Mouse (Mus musculus) MEL (cell line): ENCODE results near the gene Nelfcd. TPM values are rescaled to one million over a fixed set of nuclear protein-coding genes. Genes with fewer than 3 reads are reported as not detected.

Experiments used
- DNase-seq: peaks from one replicate; pipeline ENCODE4 v3.0.0; 2011; ENCODE audit warnings: low read depth, low spot score
- H3K27ac ChIP-seq: 2 replicates; pipeline ENCODE4 v1.5.1; 2012; ENCODE audit warnings: low read depth, mild to moderate bottlenecking, control low read depth, low read length, moderate library complexity; ENCODE audit not compliant: control insufficient read depth
- H3K27me3 ChIP-seq, 2 experiments: fragments of 150-350 bp in 1 of 2; sonication (generic) in 1 of 2; 2 replicates each; pipeline ENCODE4 v1.6.1; 2012; ENCODE audit warnings: low read length in 2 of 2, mild to moderate bottlenecking in 2 of 2, improper control_type of control experiment in 1 of 2, moderate library complexity in 1 of 2; ENCODE audit not compliant: insufficient read depth in 2 of 2, control insufficient read depth in 1 of 2
- H3K36me3 ChIP-seq, 2 experiments: 2 replicates each; pipeline ENCODE4 v1.6.1; 2012 to 2014; ENCODE audit warnings: low read length in 2 of 2, improper control_type of control experiment in 1 of 2, inconsistent platforms in 1 of 2, mild to moderate bottlenecking in 1 of 2; ENCODE audit not compliant: insufficient read depth in 2 of 2, control insufficient read depth in 1 of 2
- H3K4me1 ChIP-seq, 2 experiments: fragments of 150-350 bp in 1 of 2; sonication (generic) in 1 of 2; 2 replicates each; pipeline ENCODE4 v1.6.1; 2012; ENCODE audit warnings: low read length in 2 of 2, improper control_type of control experiment in 1 of 2, mild to moderate bottlenecking in 1 of 2; ENCODE audit not compliant: insufficient read depth in 2 of 2, control insufficient read depth in 1 of 2
- H3K4me3 ChIP-seq, 2 experiments: fragments of 150-350 bp in 1 of 2; sonication (generic) in 1 of 2; 2 replicates each; pipeline ENCODE4 v1.5.1; 2012; ENCODE audit warnings: low read depth in 2 of 2, low read length in 2 of 2, mild to moderate bottlenecking in 2 of 2, moderate library complexity in 2 of 2, control low read depth in 1 of 2, improper control_type of control experiment in 1 of 2; ENCODE audit not compliant: control insufficient read depth in 1 of 2, insufficient read depth in 1 of 2
- H3K79me2 ChIP-seq: 2 replicates; pipeline ENCODE4 v1.6.1; 2012; ENCODE audit warnings: mild to moderate bottlenecking, low read length, moderate library complexity; ENCODE audit not compliant: control insufficient read depth, poor library complexity, insufficient read depth
- H3K9ac ChIP-seq: 2 replicates; pipeline ENCODE4 v1.6.1; 2012; ENCODE audit warnings: low read depth, mild to moderate bottlenecking, control low read depth, low read length, moderate library complexity; ENCODE audit not compliant: control insufficient read depth, poor library complexity, severe bottlenecking
- H3K9me3 ChIP-seq: fragments of 150-350 bp; sonication (generic); replicated peaks from 2 replicates; pipeline ENCODE4 v1.6.1; 2012; ENCODE audit warnings: mild to moderate bottlenecking, low read length, improper control_type of control experiment, moderate library complexity; ENCODE audit not compliant: insufficient read depth
- CHD1 ChIP-seq: IDR thresholded peaks from 2 replicates; pipeline ENCODE4 v1.6.1; 2012; ENCODE audit warnings: low read depth, mild to moderate bottlenecking, inconsistent platforms, low read length, improper control_type of control experiment
- CHD2 ChIP-seq: IDR thresholded peaks from 2 replicates; pipeline ENCODE4 v1.6.1; 2011; ENCODE audit warnings: low read length, improper control_type of control experiment
- CTCF ChIP-seq, 3 experiments: IDR thresholded peaks in 2 of 3; conservative IDR thresholded peaks in 1 of 3; 2 replicates each; pipeline ENCODE4 v1.5.1; 2011 to 2012; ENCODE audit warnings: low read length in 3 of 3, low read depth in 2 of 3, mild to moderate bottlenecking in 2 of 3, improper control_type of control experiment in 1 of 3, inconsistent platforms in 1 of 3, mixed read lengths in 1 of 3, moderate library complexity in 1 of 3; ENCODE audit not compliant: control insufficient read depth in 1 of 3, insufficient read depth in 1 of 3, poor library complexity in 1 of 3, severe bottlenecking in 1 of 3
- E2F4 ChIP-seq: IDR thresholded peaks from 2 replicates; pipeline ENCODE4 v1.6.1; 2011; ENCODE audit warnings: low read depth, low read length, improper control_type of control experiment, borderline replicate concordance
- ELF1 ChIP-seq: IDR thresholded peaks from 2 replicates; pipeline ENCODE4 v1.6.1; 2014; ENCODE audit warnings: low read depth, mild to moderate bottlenecking, inconsistent platforms, low read length, improper control_type of control experiment, moderate library complexity
- EP300 ChIP-seq, 2 experiments: IDR thresholded peaks; 2 replicates each; pipeline ENCODE4 v1.6.1; 2011; ENCODE audit warnings: improper control_type of control experiment in 2 of 2, low read length in 2 of 2, low read depth in 1 of 2, mild to moderate bottlenecking in 1 of 2
- HCFC1 ChIP-seq: IDR thresholded peaks from 2 replicates; pipeline ENCODE4 v1.6.1; 2012; ENCODE audit warnings: low read depth, mild to moderate bottlenecking, inconsistent platforms, low read length, improper control_type of control experiment, moderate library complexity
- JUND ChIP-seq: IDR thresholded peaks from 2 replicates; pipeline ENCODE4 v1.6.1; 2011; ENCODE audit warnings: low read depth, mild to moderate bottlenecking, improper control_type of control experiment, low read length
- KAT2A ChIP-seq: conservative IDR thresholded peaks from 2 replicates; pipeline ENCODE4 v1.6.1; 2012; ENCODE audit warnings: low read depth, low read length, improper control_type of control experiment, inconsistent platforms
- MAFK ChIP-seq: IDR thresholded peaks from 2 replicates; pipeline ENCODE4 v1.6.1; 2011; ENCODE audit warnings: low read depth, mild to moderate bottlenecking, low read length, improper control_type of control experiment, borderline replicate concordance
- MAZ ChIP-seq: IDR thresholded peaks from 2 replicates; pipeline ENCODE4 v1.6.1; 2012; ENCODE audit warnings: low read depth, mild to moderate bottlenecking, inconsistent platforms, low read length, improper control_type of control experiment
- MEF2A ChIP-seq: IDR thresholded peaks from 2 replicates; pipeline ENCODE4 v1.6.1; 2014; ENCODE audit warnings: low read depth, mild to moderate bottlenecking, inconsistent platforms, low read length, improper control_type of control experiment; ENCODE audit not compliant: poor library complexity, insufficient replicate concordance, severe bottlenecking; ENCODE audit errors: extremely low read depth
- MXI1 ChIP-seq: IDR thresholded peaks from 2 replicates; pipeline ENCODE4 v1.6.1; 2011; ENCODE audit warnings: mild to moderate bottlenecking, low read depth, low read length, improper control_type of control experiment
- MYB ChIP-seq: IDR thresholded peaks from 2 replicates; pipeline ENCODE4 v1.6.1; 2011; ENCODE audit warnings: mild to moderate bottlenecking, low read depth, low read length, improper control_type of control experiment
- MYC ChIP-seq: IDR thresholded peaks from 2 replicates; pipeline ENCODE4 v1.6.1; 2011; ENCODE audit warnings: low read depth, mild to moderate bottlenecking, low read length, improper control_type of control experiment, moderate library complexity
- NELFE ChIP-seq: IDR thresholded peaks from 2 replicates; pipeline ENCODE4 v1.6.1; 2011; ENCODE audit warnings: low read depth, low read length, improper control_type of control experiment
- NRF1 ChIP-seq: IDR thresholded peaks from 2 replicates; pipeline ENCODE4 v1.6.1; 2014; ENCODE audit warnings: low read depth, mild to moderate bottlenecking, inconsistent platforms, low read length, improper control_type of control experiment, moderate library complexity; ENCODE audit not compliant: poor library complexity, insufficient read depth, severe bottlenecking
- POLR2A ChIP-seq, 2 experiments: IDR thresholded peaks; 2 replicates each; pipeline ENCODE4 v1.6.1; 2011 to 2012; ENCODE audit warnings: low read length in 2 of 2, mild to moderate bottlenecking in 2 of 2, control low read depth in 1 of 2, improper control_type of control experiment in 1 of 2, low read depth in 1 of 2, moderate library complexity in 1 of 2; ENCODE audit not compliant: control insufficient read depth in 1 of 2, insufficient read depth in 1 of 2, poor library complexity in 1 of 2
- POLR2AphosphoS2 ChIP-seq: IDR thresholded peaks from 2 replicates; pipeline ENCODE4 v1.6.1; 2011; ENCODE audit warnings: low read length, improper control_type of control experiment
- POLR2AphosphoS5 ChIP-seq: IDR thresholded peaks from 2 replicates; pipeline ENCODE4 v1.6.1; 2012; ENCODE audit warnings: low read depth, borderline replicate concordance, mild to moderate bottlenecking, inconsistent platforms, low read length, moderate library complexity, mixed read lengths
- RAD21 ChIP-seq: IDR thresholded peaks from 2 replicates; pipeline ENCODE4 v1.6.1; 2011; ENCODE audit warnings: mild to moderate bottlenecking, low read depth, low read length, improper control_type of control experiment
- SIN3A ChIP-seq: IDR thresholded peaks from 2 replicates; pipeline ENCODE4 v1.6.1; 2012; ENCODE audit warnings: low read length, improper control_type of control experiment, inconsistent platforms
- SMC3 ChIP-seq: IDR thresholded peaks from 2 replicates; pipeline ENCODE4 v1.6.1; 2011; ENCODE audit warnings: low read depth, low read length, improper control_type of control experiment
- TAL1 ChIP-seq: IDR thresholded peaks from 2 replicates; pipeline ENCODE4 v1.6.1; 2012; ENCODE audit warnings: mild to moderate bottlenecking, inconsistent platforms, low read length, moderate library complexity, mixed read lengths
- UBTF ChIP-seq: IDR thresholded peaks from 2 replicates; pipeline ENCODE4 v1.6.1; 2012; ENCODE audit warnings: low read depth, mild to moderate bottlenecking, inconsistent platforms, low read length, improper control_type of control experiment, moderate library complexity, borderline replicate concordance; ENCODE audit not compliant: insufficient read depth
- USF1 ChIP-seq: IDR thresholded peaks from 2 replicates; pipeline ENCODE4 v1.6.1; 2014; ENCODE audit warnings: low read depth, mild to moderate bottlenecking, inconsistent platforms, low read length, improper control_type of control experiment, moderate library complexity
- USF2 ChIP-seq, 2 experiments: IDR thresholded peaks; 2 replicates each; pipeline ENCODE4 v1.6.1; 2011 to 2012; ENCODE audit warnings: improper control_type of control experiment in 2 of 2, low read length in 2 of 2, borderline replicate concordance in 1 of 2, inconsistent platforms in 1 of 2, low read depth in 1 of 2, mild to moderate bottlenecking in 1 of 2; ENCODE audit not compliant: insufficient read depth in 1 of 2
- ZC3H11A ChIP-seq: IDR thresholded peaks from 2 replicates; pipeline ENCODE4 v1.6.1; 2012; ENCODE audit warnings: low read depth, mild to moderate bottlenecking, inconsistent platforms, low read length, improper control_type of control experiment
- ZKSCAN1 ChIP-seq: IDR thresholded peaks from 2 replicates; pipeline ENCODE4 v1.6.1; 2012; ENCODE audit warnings: low read depth, mild to moderate bottlenecking, inconsistent platforms, low read length, improper control_type of control experiment, moderate library complexity
- ZMIZ1 ChIP-seq: IDR thresholded peaks from 2 replicates; pipeline ENCODE4 v1.6.1; 2012; ENCODE audit warnings: low read depth, mild to moderate bottlenecking, inconsistent platforms, low read length, improper control_type of control experiment, moderate library complexity
- polyA plus RNA-seq, 2 experiments: library from polyadenylated mRNA; stranded (reverse) in 1 of 2; unstranded in 1 of 2; fragments of >175 nt in 1 of 2; fragments of >200 nt in 1 of 2; gene quantifications; 2 replicates each; pipeline versions ENCODE4 v1.2.1 to v1.2.4; 2012; ENCODE audit warnings: low replicate concordance in 2 of 2, low read depth in 1 of 2; ENCODE audit not compliant: insufficient read length in 2 of 2, insufficient read depth in 1 of 2, missing spikeins in 1 of 2
- total RNA-seq: library from RNA; depleted of rRNA; stranded (reverse); fragments of 300-350 nt; gene quantifications from 2 replicates; pipeline ENCODE4 v1.2.3, GENCODE M21; 2012

Gene Nelfcd
- total and polyA plus RNA-seq, 3 experiments: 46.8 to 89.0 (median 74.8) TPM

DNA sequence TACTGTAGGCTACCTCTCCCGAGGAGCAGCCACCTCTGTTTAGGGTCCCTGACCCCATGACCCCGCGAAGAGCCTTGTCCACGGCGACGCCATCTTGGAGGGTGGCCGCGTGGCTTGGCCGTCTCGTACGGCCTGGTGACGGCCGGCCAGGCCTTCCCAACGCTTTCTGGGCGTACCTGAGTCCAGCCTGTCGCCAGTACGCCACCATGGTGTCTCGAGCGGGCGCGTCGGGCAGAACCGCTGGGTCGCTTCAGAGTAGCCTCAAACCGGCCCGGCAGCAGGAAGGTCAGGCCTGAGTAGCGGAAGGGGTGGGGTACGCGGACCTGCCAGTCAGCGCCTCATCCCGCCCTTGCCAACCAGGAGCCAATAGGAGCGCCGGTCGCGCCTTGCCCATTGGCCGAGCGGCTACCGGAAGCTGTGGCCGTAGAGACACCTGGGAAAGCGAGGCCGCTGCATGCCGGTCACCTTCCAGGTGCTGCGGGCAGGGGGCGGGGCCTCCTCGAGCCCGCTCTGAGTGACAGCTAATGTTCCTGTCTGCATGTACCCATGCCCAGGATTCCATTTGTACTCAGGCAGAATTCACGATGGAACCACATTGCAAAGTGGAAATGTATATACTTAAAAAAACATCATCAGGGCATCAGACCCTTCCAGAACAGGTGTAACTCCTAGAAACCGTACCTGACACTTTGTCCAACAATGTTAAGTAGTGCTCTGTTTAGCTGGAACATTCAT lies 48.4 kb downstream of the Nelfcd start, which contains the start of gene Atp5e (continued):
- TF ChIP-seq POLR2A (IDR thresholded peaks at IDR 0.05; ENCODE audit: control insufficient read depth in 1 of 2, insufficient read depth in 1 of 2, low read depth in 1 of 2, low read length in 2 of 2, poor library complexity in 1 of 2): peak; percentile 50 to 71; a peak in 1 of 4 replicates
- no peak for TF ChIP-seq USF1
- 0 out of 2 replicates have a peak, but pooled peaks have one; percentile 8 for TF ChIP-seq POLR2AphosphoS5
- peak; percentile 97 for TF ChIP-seq POLR2AphosphoS2
- TF ChIP-seq ZMIZ1: peak; percentile 78; the same call in 1 of the 2 replicates
- TF ChIP-seq SIN3A: peak; percentile 67; the same call in 1 of the 2 replicates
- TF ChIP-seq RAD21: no peak
- TF ChIP-seq ZC3H11A: no peak
- no peak for TF ChIP-seq MAZ
- peak; percentile 76 for TF ChIP-seq MYC
- TF ChIP-seq EP300 (IDR thresholded peaks at IDR 0.05; ENCODE audit: low read depth in 1 of 2, low read length in 2 of 2): peak in 1 of 2 experiments; percentile 14; a peak in 1 of 4 replicates
- TF ChIP-seq NELFE: peak; percentile 57
- no peak for TF ChIP-seq MYB
- TF ChIP-seq UBTF: no peak
- no peak for TF ChIP-seq CHD1
- no peak; the same call in 1 of the 2 replicates for TF ChIP-seq ZKSCAN1
- peak; percentile 78 for TF ChIP-seq CHD2
- no peak for TF ChIP-seq CTCF (IDR thresholded peaks at IDR 0.05 in 2 of 3, conservative IDR thresholded peaks at IDR 0.05 in 1 of 3; ENCODE audit: control insufficient read depth in 1 of 3, insufficient read depth in 1 of 3, low read depth in 2 of 3, low read length in 3 of 3, poor library complexity in 1 of 3, severe bottlenecking in 1 of 3)
- TF ChIP-seq USF2 (IDR thresholded peaks at IDR 0.05; ENCODE audit: borderline replicate concordance in 1 of 2, insufficient read depth in 1 of 2, low read depth in 1 of 2, low read length in 2 of 2): no peak
- 0 out of 2 replicates have a peak, but pooled peaks have one; percentile 23 for TF ChIP-seq NRF1

DNA sequence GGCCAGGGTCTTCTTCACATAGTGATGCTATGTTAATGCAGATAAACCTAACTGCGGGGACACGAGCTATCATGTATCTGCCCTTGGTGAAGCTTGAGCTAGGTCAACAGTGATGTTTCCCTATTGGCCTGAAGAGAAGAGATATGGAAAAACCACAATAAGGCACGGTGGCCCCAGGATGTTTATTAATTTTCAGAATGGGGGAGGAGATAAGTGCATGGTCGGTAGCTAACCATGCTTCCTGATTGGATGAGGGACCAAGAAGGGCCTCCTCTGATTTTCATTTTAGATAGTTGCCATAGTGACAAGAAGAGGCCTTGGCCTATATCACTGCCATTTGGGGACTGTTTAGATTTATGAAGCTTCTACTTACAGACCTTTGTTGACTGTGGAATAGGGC lies 54.7 kb downstream of the Nelfcd start:
- Histone ChIP-seq H3K27me3 (no peaks in the 10 kb centered on the region), H3K9ac (no peak overlapping the region), H3K79me2 (peaks cover 39% of the 10 kb centered on the region), H3K4me1 (peaks cover 12 to 34% of the 10 kb centered on the region in 2 experiments), H3K36me3 (peaks cover 0 to 36% of the 10 kb centered on the region in 2 experiments; a peak in 2 of 4 replicates), H3K4me3 (no peak overlapping the region), H3K9me3 (no peaks in the 10 kb centered on the region), H3K27ac (peak overlapping the region; percentile 9; the same call in 1 of the 2 replicates)
- peak; percentile 91 for DNase-seq
- no peak for TF ChIP-seq MAZ
- TF ChIP-seq KAT2A: no peak
- no peak for TF ChIP-seq MYB
- TF ChIP-seq JUND: no peak
- TF ChIP-seq CTCF (IDR thresholded peaks at IDR 0.05 in 2 of 3, conservative IDR thresholded peaks at IDR 0.05 in 1 of 3; ENCODE audit: control insufficient read depth in 1 of 3, insufficient read depth in 1 of 3, low read depth in 2 of 3, low read length in 3 of 3, poor library complexity in 1 of 3, severe bottlenecking in 1 of 3): no peak
- peak; percentile 57 for TF ChIP-seq TAL1
- TF ChIP-seq POLR2AphosphoS5: no peak
- no peak for TF ChIP-seq ZMIZ1
- TF ChIP-seq ZKSCAN1: no peak
- no peak; the same call in 1 of the 2 replicates for TF ChIP-seq ELF1
- no peak for TF ChIP-seq E2F4
- TF ChIP-seq HCFC1: no peak; the same call in 1 of the 2 replicates
- TF ChIP-seq MXI1: 0 out of 2 replicates have a peak, but pooled peaks have one; percentile 31
- peak in 1 of 2 experiments; percentile 36; a peak in 1 of 4 replicates for TF ChIP-seq POLR2A (IDR thresholded peaks at IDR 0.05; ENCODE audit: control insufficient read depth in 1 of 2, insufficient read depth in 1 of 2, low read depth in 1 of 2, low read length in 2 of 2, poor library complexity in 1 of 2)
- peak; percentile 37 to 74; a peak in 2 of 4 replicates for TF ChIP-seq EP300 (IDR thresholded peaks at IDR 0.05; ENCODE audit: low read depth in 1 of 2, low read length in 2 of 2)
- no peak for TF ChIP-seq USF2 (IDR thresholded peaks at IDR 0.05; ENCODE audit: borderline replicate concordance in 1 of 2, insufficient read depth in 1 of 2, low read depth in 1 of 2, low read length in 2 of 2)
- no peak for TF ChIP-seq SMC3
- no peak for TF ChIP-seq ZC3H11A
- no peak for TF ChIP-seq CHD1
- no peak for TF ChIP-seq MEF2A
- TF ChIP-seq MAFK: no peak
- TF ChIP-seq MYC: peak; percentile 49; the same call in 1 of the 2 replicates
